ENCODE assay signal across 17 mouse cellular contexts in genomic region chr10:80971533-80971932, GRCm38 (mm10). TPM values are rescaled to one million over a fixed set of nuclear protein-coding genes. Genes with fewer than 3 reads are reported as not detected.
DNase-seq lines count a peak whose midpoint lies in the region; ATAC-seq and TF ChIP-seq lines count a peak whose summit lies in the region.
"Had no signal": no experiment of that assay in that cellular context is flagged by ENCODE, and none has a peak within 500 bp of the region (broad histone marks: within the 10 kb centered on the region; RNA-seq: fewer than 3 reads in every experiment).

No protein-coding gene starts in this region.

- TF ChIP-seq CTCF in lung, postnatal 0 days (IDR thresholded peaks at IDR 0.05), result no peak
- TF ChIP-seq CTCF in intestine, postnatal 0 days (IDR thresholded peaks at IDR 0.05; ENCODE audit: low read depth), result no peak
- TF ChIP-seq CTCF in stomach, postnatal 0 days (IDR thresholded peaks at IDR 0.05; ENCODE audit: low read depth), result no peak

- TF ChIP-seq EP300 in lung, postnatal 0 days (IDR thresholded peaks at IDR 0.05), result no peak
- TF ChIP-seq EP300 in stomach, postnatal 0 days (optimal IDR thresholded peaks at IDR 0.05), result no peak

- peaks cover 14% of the 10 kb centered on the region; the same call in 1 of the 2 replicates for H3K4me1 ChIP-seq in lung, postnatal 0 days (ENCODE audit: insufficient read depth, low read depth, low read length)
- H3K4me1 ChIP-seq in intestine, postnatal 0 days (replicated peaks; ENCODE audit: control insufficient read depth, insufficient read depth, low read length), result peaks cover 15% of the 10 kb centered on the region
- no peaks in the 10 kb centered on the region for H3K4me1 ChIP-seq in stomach, postnatal 0 days (replicated peaks; ENCODE audit: control insufficient read depth, insufficient read depth)

- no peaks in the 10 kb centered on the region for H3K27me3 ChIP-seq in lung, postnatal 0 days (replicated peaks; ENCODE audit: insufficient read depth, low read length)
- no peaks in the 10 kb centered on the region for H3K27me3 ChIP-seq in intestine, postnatal 0 days (replicated peaks; ENCODE audit: control insufficient read depth, insufficient read depth, low read length)
- H3K27me3 ChIP-seq in stomach, postnatal 0 days (ENCODE audit: control insufficient read depth, insufficient read depth, low read length), result no peaks in the 10 kb centered on the region
- H3K27me3 ChIP-seq: CH12.LX, Patski had no signal

- H3K27ac ChIP-seq in lung, postnatal 0 days (ENCODE audit: low read length), result peak overlapping the region; percentile 33; the same call in 1 of the 2 replicates
- H3K27ac ChIP-seq in intestine, postnatal 0 days (ENCODE audit: low read depth, low read length), result 0 out of 2 replicates have a peak overlapping the region, but pooled peaks have one; percentile 41
- no peak overlapping the region for H3K27ac ChIP-seq in stomach, postnatal 0 days (replicated peaks)
- H3K27ac ChIP-seq: hindbrain, embryonic 10.5 days; liver, embryonic 12.5 days had no signal

- WGBS in lung, postnatal 0 days, result 58% methylated on average over 15 of the region's 15 CpGs
- 26% methylated on average over 15 of the region's 15 CpGs for WGBS in intestine, postnatal 0 days
- 65% methylated on average over 15 of the region's 15 CpGs for WGBS in stomach, postnatal 0 days

- H3K36me3 ChIP-seq in lung, postnatal 0 days (ENCODE audit: insufficient read depth, low read length), result no peaks in the 10 kb centered on the region
- no peaks in the 10 kb centered on the region for H3K36me3 ChIP-seq in intestine, postnatal 0 days (ENCODE audit: control insufficient read depth, insufficient read depth)
- H3K36me3 ChIP-seq in stomach, postnatal 0 days (ENCODE audit: control insufficient read depth, insufficient read depth, low read length), result no peaks in the 10 kb centered on the region
- H3K36me3 ChIP-seq: hindbrain, embryonic 10.5 days; liver, embryonic 12.5 days had no signal

- peak; percentile 55 for ATAC-seq in lung, postnatal 0 days
- peak; percentile 41 for ATAC-seq in intestine, postnatal 0 days
- ATAC-seq in stomach, postnatal 0 days (ENCODE audit: low FRiP score, low TSS enrichment), result peak; percentile 61
- ATAC-seq: liver, embryonic 12.5 days; Patski had no signal

- no peak overlapping the region for H3K4me3 ChIP-seq in lung, postnatal 0 days (ENCODE audit: low read depth, low read length)
- no peak overlapping the region for H3K4me3 ChIP-seq in intestine, postnatal 0 days (ENCODE audit: low read depth, low read length)
- no peak overlapping the region for H3K4me3 ChIP-seq in stomach, postnatal 0 days (ENCODE audit: low read depth, low read length)
- H3K4me3 ChIP-seq: hindbrain, embryonic 10.5 days; liver, embryonic 12.5 days; megakaryocyte, embryonic 14.5 days; myocyte had no signal

- no peak overlapping the region for H3K4me2 ChIP-seq in lung, postnatal 0 days (replicated peaks; ENCODE audit: low read depth, low read length)
- 0 out of 2 replicates have a peak overlapping the region, but pooled peaks have one; percentile 7 for H3K4me2 ChIP-seq in intestine, postnatal 0 days (replicated peaks; ENCODE audit: low read depth)
- no peak overlapping the region for H3K4me2 ChIP-seq in stomach, postnatal 0 days (replicated peaks; ENCODE audit: low read depth)
- H3K4me2 ChIP-seq: liver, embryonic 12.5 days had no signal

- DNase-seq in lung, postnatal 0 days (ENCODE audit: low spot score), result peak; percentile 59
- DNase-seq in lung, postnatal 25 days (ENCODE audit: low spot score), result no peak
- DNase-seq in kidney, postnatal 10 days, result peak; percentile 82
- no peak for DNase-seq in stomach, postnatal 0 days (ENCODE audit: low spot score)
- DNase-seq in spleen, postnatal 14 days (ENCODE audit: low spot score in 2 of 2), result no peak
- no peak for DNase-seq in layer of hippocampus, postnatal 36 days
- no peak for DNase-seq in cerebellum, adult 18-20 months
- DNase-seq: cerebellum, adult 11 months; right cerebral cortex, postnatal 4 days had no signal

- H3K9me3 ChIP-seq in lung, postnatal 0 days (ENCODE audit: low read length), result no peaks in the 10 kb centered on the region
- H3K9me3 ChIP-seq in intestine, postnatal 0 days (ENCODE audit: control insufficient read depth), result no peaks in the 10 kb centered on the region
- no peaks in the 10 kb centered on the region for H3K9me3 ChIP-seq in stomach, postnatal 0 days (ENCODE audit: control insufficient read depth, low read length)
- H3K9me3 ChIP-seq: liver, embryonic 12.5 days had no signal

- no peak overlapping the region for H3K9ac ChIP-seq in lung, postnatal 0 days (replicated peaks; ENCODE audit: low read depth)
- no peak overlapping the region for H3K9ac ChIP-seq in intestine, postnatal 0 days (ENCODE audit: low read depth, low read length)
- H3K9ac ChIP-seq in stomach, postnatal 0 days (ENCODE audit: low read length), result no peak overlapping the region
- H3K9ac ChIP-seq: liver, embryonic 12.5 days had no signal

RNA-seq across cellular contexts. Expression of gene Gadd45b, which starts 41.7 kb away (rescaled TPM):
- 131 and 145 TPM in 2 replicates for polyA plus RNA-seq in lung, postnatal 0 days (2015; fragmentation: Nextera tagmentation; extraction: Ambion mirVana)
- 19.9 and 20.1 TPM in 2 replicates for polyA plus RNA-seq in intestine, postnatal 0 days (2015; fragmentation: Nextera tagmentation; extraction: Ambion mirVana)
- 59.5 and 62.2 TPM in 2 replicates for polyA plus RNA-seq in stomach, postnatal 0 days (2015; fragmentation: Nextera tagmentation; extraction: Ambion mirVana)
- total RNA-seq in layer of hippocampus, postnatal 36 days (2021), result 10 to 100 TPM; 17.7 to 19.1 TPM

RNA-seq across cellular contexts. Expression of gene Gng7, which starts 43.2 kb away (rescaled TPM):
- 1.0 and 1.4 TPM in 2 replicates for polyA plus RNA-seq in lung, postnatal 0 days (2015; fragmentation: Nextera tagmentation; extraction: Ambion mirVana)
- polyA plus RNA-seq in intestine, postnatal 0 days (2015; fragmentation: Nextera tagmentation; extraction: Ambion mirVana), result 0.81 and 1.2 TPM in 2 replicates
- polyA plus RNA-seq in stomach, postnatal 0 days (2015; fragmentation: Nextera tagmentation; extraction: Ambion mirVana), result 1.3 and 1.8 TPM in 2 replicates
- 100 to 1,000 TPM; 161 to 175 TPM for total RNA-seq in layer of hippocampus, postnatal 36 days (2021)

RNA-seq across cellular contexts. Expression of gene Lmnb2, which starts 53.5 kb away (rescaled TPM):
- 6.9 and 7.3 TPM in 2 replicates for polyA plus RNA-seq in lung, postnatal 0 days (2015; fragmentation: Nextera tagmentation; extraction: Ambion mirVana)
- polyA plus RNA-seq in intestine, postnatal 0 days (2015; fragmentation: Nextera tagmentation; extraction: Ambion mirVana), result 12.5 and 12.9 TPM in 2 replicates
- polyA plus RNA-seq in stomach, postnatal 0 days (2015; fragmentation: Nextera tagmentation; extraction: Ambion mirVana), result 12.0 and 12.4 TPM in 2 replicates
- 10 to 100 TPM; 19.6 to 19.7 TPM for total RNA-seq in layer of hippocampus, postnatal 36 days (2021)

RNA-seq across cellular contexts. Expression of gene Diras1, which starts 53.9 kb away (rescaled TPM):
- not detected in 2 replicates for polyA plus RNA-seq in lung, postnatal 0 days (2015; fragmentation: Nextera tagmentation; extraction: Ambion mirVana)
- 0.43 and 0.91 TPM in 2 replicates for polyA plus RNA-seq in intestine, postnatal 0 days (2015; fragmentation: Nextera tagmentation; extraction: Ambion mirVana)
- 0.40 and 0.42 TPM in 2 replicates for polyA plus RNA-seq in stomach, postnatal 0 days (2015; fragmentation: Nextera tagmentation; extraction: Ambion mirVana)
- 10 to 100 TPM; 96.5 to 98.1 TPM for total RNA-seq in layer of hippocampus, postnatal 36 days (2021)
- total RNA-seq: CH12.LX had no signal
- polyA plus RNA-seq: gonadal fat pad, adult 2 months; liver, embryonic 12.5 days had no signal

Comparison
In these comparisons a context has a peak if more than half of its experiments do, and no peak if none do; other contexts are left out.
1. DNase-seq: peak in lung, postnatal 0 days (single experiment) and kidney, postnatal 10 days (single experiment); none in lung, postnatal 25 days (single experiment), stomach, postnatal 0 days (single experiment), spleen, postnatal 14 days (0 of 2), layer of hippocampus, postnatal 36 days (0 of 2) and cerebellum, adult 18-20 months (0 of 2).
2. Peak in every context shown above with its lines, with median percentiles within 50 percentile points of each other: ATAC-seq.